8 mouse cellular contexts compared by ENCODE assay signal in genomic region chr9:124118489-124118888, GRCm38 (mm10). TPM values are rescaled to one million over a fixed set of nuclear protein-coding genes. Genes with fewer than 3 reads are reported as not detected.
DNase-seq lines count a peak whose midpoint lies in the region; ATAC-seq and TF ChIP-seq lines count a peak whose summit lies in the region.

No protein-coding gene starts in this region.

- no peak overlapping the region for H3K27ac ChIP-seq in forebrain, postnatal 0 days (ENCODE audit: low read depth, low read length)
- no peak overlapping the region for H3K27ac ChIP-seq in forebrain, embryonic 11.5 days (ENCODE audit: low read depth, low read length)
- H3K27ac ChIP-seq in hindbrain, embryonic 12.5 days: no peak overlapping the region

- no peak overlapping the region for H3K4me3 ChIP-seq in forebrain, postnatal 0 days (ENCODE audit: low read depth, low read length)
- H3K4me3 ChIP-seq in forebrain, embryonic 11.5 days (ENCODE audit: low read depth, low read length): no peak overlapping the region
- H3K4me3 ChIP-seq in hindbrain, embryonic 12.5 days: no peak overlapping the region

- ATAC-seq in forebrain, postnatal 0 days: no peak
- no peak for ATAC-seq in forebrain, embryonic 11.5 days (replicated peaks; ENCODE audit: low FRiP score)
- ATAC-seq in common myeloid progenitor, adult 5-6 weeks (replicated peaks; ENCODE audit: low read depth, poor library complexity, severe bottlenecking): peak; percentile 99
- ATAC-seq in hindbrain, embryonic 12.5 days (ENCODE audit: low FRiP score): no peak

- TF ChIP-seq CTCF in forebrain, postnatal 0 days (IDR thresholded peaks at IDR 0.05; ENCODE audit: low read depth): peak; percentile 16; the same call in 1 of the 2 replicates

- H3K36me3 ChIP-seq in forebrain, postnatal 0 days (ENCODE audit: insufficient read depth): no peaks in the 10 kb centered on the region
- H3K36me3 ChIP-seq in forebrain, embryonic 11.5 days (ENCODE audit: control insufficient read depth, insufficient read depth, low read length): no peaks in the 10 kb centered on the region
- H3K36me3 ChIP-seq in hindbrain, embryonic 12.5 days: no peaks in the 10 kb centered on the region

- no peaks in the 10 kb centered on the region for H3K4me1 ChIP-seq in forebrain, postnatal 0 days (ENCODE audit: insufficient read depth)
- H3K4me1 ChIP-seq in forebrain, embryonic 11.5 days (replicated peaks; ENCODE audit: control insufficient read depth, insufficient read depth, low read length): no peaks in the 10 kb centered on the region
- H3K4me1 ChIP-seq in hindbrain, embryonic 12.5 days: no peaks in the 10 kb centered on the region

- no peak overlapping the region for H3K9ac ChIP-seq in forebrain, postnatal 0 days
- no peak overlapping the region for H3K9ac ChIP-seq in forebrain, embryonic 11.5 days (ENCODE audit: low read length)
- no peak overlapping the region for H3K9ac ChIP-seq in hindbrain, embryonic 12.5 days

- no peaks in the 10 kb centered on the region for H3K9me3 ChIP-seq in forebrain, postnatal 0 days (ENCODE audit: low read length)
- H3K9me3 ChIP-seq in forebrain, embryonic 11.5 days (ENCODE audit: control insufficient read depth, low read length): no peaks in the 10 kb centered on the region
- no peaks in the 10 kb centered on the region for H3K9me3 ChIP-seq in hindbrain, embryonic 12.5 days (replicated peaks)

- no peak for DNase-seq in forebrain, postnatal 0 days
- DNase-seq in forebrain, embryonic 11.5 days (ENCODE audit: low spot score): no peak
- peak; percentile 70 for DNase-seq in A20 (ENCODE audit: low read depth, low spot score)
- DNase-seq in lung, postnatal 10 days: peak; percentile 62
- DNase-seq in thymus, postnatal 0 days (ENCODE audit: low spot score): peak; percentile 75
- DNase-seq in frontal cortex, postnatal 10 days (ENCODE audit: low spot score in 2 of 2): no peak

- no peak overlapping the region for H3K4me2 ChIP-seq in forebrain, postnatal 0 days (ENCODE audit: low read depth)
- no peak overlapping the region for H3K4me2 ChIP-seq in forebrain, embryonic 11.5 days (ENCODE audit: low read depth, low read length, severe bottlenecking)
- no peak overlapping the region for H3K4me2 ChIP-seq in hindbrain, embryonic 12.5 days (replicated peaks)

- no peaks in the 10 kb centered on the region for H3K27me3 ChIP-seq in forebrain, postnatal 0 days (ENCODE audit: insufficient read depth, low read length)
- no peaks in the 10 kb centered on the region for H3K27me3 ChIP-seq in forebrain, embryonic 11.5 days (ENCODE audit: control insufficient read depth, insufficient read depth, low read length)
- no peaks in the 10 kb centered on the region for H3K27me3 ChIP-seq in hindbrain, embryonic 12.5 days

- WGBS in forebrain, postnatal 0 days: 100% methylated on average over 1 of the region's 1 CpGs
- 93% methylated on average over 1 of the region's 1 CpGs for WGBS in forebrain, embryonic 11.5 days
- 96% methylated on average over 1 of the region's 1 CpGs for WGBS in hindbrain, embryonic 12.5 days

RNA-seq across cellular contexts. Expression of gene Ccr5, which starts 2.9 kb away (rescaled TPM):
- 0.23 and 4.1 TPM in 2 replicates for total RNA-seq in forebrain, postnatal 0 days (2014; rRNA removed)
- polyA plus RNA-seq in forebrain, postnatal 0 days (2015; fragmentation: Nextera tagmentation; extraction: Ambion mirVana): 0.30 and 1.2 TPM in 2 replicates
- polyA plus RNA-seq in forebrain, embryonic 11.5 days (2014; fragmentation: Nextera tagmentation; extraction: Ambion mirVana): 0.12 and 0.55 TPM in 2 replicates
- total RNA-seq in common myeloid progenitor, adult 5-6 weeks (2017): 0.37 and 0.53 TPM in 2 replicates
- 2.2 and 3.0 TPM in 2 replicates for polyA plus RNA-seq in thymus, postnatal 0 days (2015; fragmentation: Nextera tagmentation; extraction: Ambion mirVana)
- 0.90 and 1.1 TPM in 2 replicates for polyA plus RNA-seq in hindbrain, embryonic 12.5 days (2016; fragmentation: Nextera tagmentation; extraction: Ambion mirVana)

RNA-seq across cellular contexts. Expression of gene Ccr2, which starts 16.7 kb away (rescaled TPM):
- 0.10 TPM in 1 of 2 replicates, not detected in the other for total RNA-seq in forebrain, postnatal 0 days (2014; rRNA removed)
- 0.07 and 0.08 TPM in 2 replicates for polyA plus RNA-seq in forebrain, postnatal 0 days (2015; fragmentation: Nextera tagmentation; extraction: Ambion mirVana)
- polyA plus RNA-seq in forebrain, embryonic 11.5 days (2014; fragmentation: Nextera tagmentation; extraction: Ambion mirVana): 0.11 and 0.21 TPM in 2 replicates
- 47.1 and 48.6 TPM in 2 replicates for total RNA-seq in common myeloid progenitor, adult 5-6 weeks (2017)
- 9.4 and 9.8 TPM in 2 replicates for polyA plus RNA-seq in thymus, postnatal 0 days (2015; fragmentation: Nextera tagmentation; extraction: Ambion mirVana)
- polyA plus RNA-seq in hindbrain, embryonic 12.5 days (2016; fragmentation: Nextera tagmentation; extraction: Ambion mirVana): 0.34 and 0.38 TPM in 2 replicates

Comparison
In these comparisons a context has a peak if more than half of its experiments do, and no peak if none do; other contexts are left out.
1. DNase-seq: peak in A20 (single experiment), lung, postnatal 10 days (single experiment) and thymus, postnatal 0 days (single experiment); none in forebrain, postnatal 0 days (single experiment), forebrain, embryonic 11.5 days (single experiment) and frontal cortex, postnatal 10 days (0 of 2).